Mouse (Mus musculus) midbrain, embryonic 14.5 days (tissue): ENCODE measurements at regions not wholly inside any gene's neighbourhood (a gene's known extent, or its start where the extent isn't known, plus 50 kb on each side); places are given as distances from the start of the nearest gene placed in this dataset.
A peak's percentile ranks its signal among the peaks of the same experiment; 100 is the strongest.

Experiments
- ATAC-seq: fragments of 200-750 bp; cut with Nextera tagmentation; 2 replicates; pipeline ENCODE4 v1.8.0; 2017; ENCODE audit warnings: moderate number of reproducible peaks, moderate library complexity; ENCODE audit not compliant: low FRiP score, low TSS enrichment
- DNase-seq: peaks from one replicate; pipeline ENCODE4 v3.0.0-alpha.2; 2015
- H3K27ac ChIP-seq: fragments of 300-500 bp; sonication (generic); replicated peaks from 2 replicates; pipeline ENCODE4 v1.5.1; 2014; ENCODE audit warnings: mild to moderate bottlenecking, low read depth, low read length, moderate library complexity
- H3K27me3 ChIP-seq: fragments of 300-500 bp; sonication (generic); 2 replicates; pipeline ENCODE4 v1.6.1; 2014; ENCODE audit warnings: low read length, control low read depth, mixed read lengths; ENCODE audit not compliant: control insufficient read depth, insufficient read depth
- H3K36me3 ChIP-seq: fragments of 300-500 bp; sonication (generic); 2 replicates; pipeline ENCODE4 v1.6.1; 2014; ENCODE audit warnings: low read length, control low read depth; ENCODE audit not compliant: control insufficient read depth, insufficient read depth
- H3K4me1 ChIP-seq: fragments of 300-500 bp; sonication (generic); 2 replicates; pipeline ENCODE4 v1.6.1; 2014; ENCODE audit warnings: mild to moderate bottlenecking, antibody characterized with exemption, low read length, control low read depth; ENCODE audit not compliant: control insufficient read depth, insufficient read depth
- H3K4me2 ChIP-seq: fragments of 300-500 bp; sonication (generic); 2 replicates; pipeline ENCODE4 v1.6.1; 2014; ENCODE audit warnings: mild to moderate bottlenecking, low read length, moderate library complexity
- H3K4me3 ChIP-seq: fragments of 300-500 bp; sonication (generic); replicated peaks from 2 replicates; pipeline ENCODE4 v1.5.1; 2014; ENCODE audit warnings: low read depth, low read length
- H3K9ac ChIP-seq: fragments of 300-500 bp; sonication (generic); replicated peaks from 2 replicates; pipeline ENCODE4 v1.6.1; 2014; ENCODE audit warnings: mild to moderate bottlenecking, low read length, moderate library complexity
- H3K9me3 ChIP-seq: fragments of 300-500 bp; sonication (generic); 2 replicates; pipeline ENCODE4 v1.6.1; 2016; ENCODE audit warnings: low read length, control low read depth, mixed read lengths; ENCODE audit not compliant: control insufficient read depth
- WGBS: fragments of 180-500 bp; shearing (Covaris S2); extraction: QIAGEN DNeasy Blood & Tissue Kit; methylation state at CpG from one replicate; pipeline ENCODE4 v1.1.7; 2014; 5-methylcytosine and 5-hydroxymethylcytosine counted together

DNA sequence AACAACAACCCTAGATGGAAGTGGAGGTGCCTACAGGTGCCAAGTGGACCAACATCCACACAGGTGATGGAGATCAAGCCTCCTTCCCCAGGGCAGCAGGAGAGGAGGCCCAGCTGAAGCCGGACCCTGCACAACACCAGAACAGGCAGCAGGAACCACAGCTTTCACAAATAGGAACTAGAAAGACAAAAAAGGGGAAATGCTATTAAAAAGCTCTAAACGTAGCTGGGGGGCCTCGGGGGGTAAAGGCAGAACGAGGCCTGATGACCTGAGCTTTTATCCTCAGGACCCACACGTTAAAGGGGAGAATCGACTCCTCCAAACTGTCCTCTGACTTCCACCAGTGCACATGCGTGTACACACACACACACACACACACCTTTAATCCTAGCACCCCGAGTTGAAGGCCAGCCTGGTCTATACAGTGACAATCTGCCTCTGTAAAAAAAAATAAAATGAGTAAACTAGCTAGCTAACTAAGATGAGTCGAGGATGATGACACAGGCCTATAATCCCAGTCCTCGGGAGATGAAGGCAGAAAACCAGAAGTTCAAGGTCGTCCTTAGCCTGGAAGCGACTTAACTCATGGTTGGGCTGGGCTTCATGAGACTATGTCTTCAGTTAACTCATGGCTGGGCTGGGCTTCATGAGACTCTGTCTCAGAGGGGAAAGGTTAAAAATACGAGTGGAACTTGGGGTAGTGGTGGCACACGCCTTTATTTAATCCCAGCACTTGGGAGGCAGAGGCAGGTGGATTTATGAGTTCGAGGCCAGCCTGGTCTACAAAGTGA lies 122.6 kb upstream of the Slc22a12 start:
- no peak for DNase-seq
- Histone ChIP-seq H3K9ac (no peak overlapping the region), H3K36me3 (no peaks in the 10 kb centered on the region), H3K27me3 (no peaks in the 10 kb centered on the region), H3K9me3 (no peaks in the 10 kb centered on the region), H3K27ac (no peak overlapping the region), H3K4me3 (no peak overlapping the region), H3K4me2 (no peak overlapping the region), H3K4me1 (no peaks in the 10 kb centered on the region)
- ATAC-seq, result no peak
- WGBS, result 81% methylated on average over 15 of the region's 15 CpGs

DNA sequence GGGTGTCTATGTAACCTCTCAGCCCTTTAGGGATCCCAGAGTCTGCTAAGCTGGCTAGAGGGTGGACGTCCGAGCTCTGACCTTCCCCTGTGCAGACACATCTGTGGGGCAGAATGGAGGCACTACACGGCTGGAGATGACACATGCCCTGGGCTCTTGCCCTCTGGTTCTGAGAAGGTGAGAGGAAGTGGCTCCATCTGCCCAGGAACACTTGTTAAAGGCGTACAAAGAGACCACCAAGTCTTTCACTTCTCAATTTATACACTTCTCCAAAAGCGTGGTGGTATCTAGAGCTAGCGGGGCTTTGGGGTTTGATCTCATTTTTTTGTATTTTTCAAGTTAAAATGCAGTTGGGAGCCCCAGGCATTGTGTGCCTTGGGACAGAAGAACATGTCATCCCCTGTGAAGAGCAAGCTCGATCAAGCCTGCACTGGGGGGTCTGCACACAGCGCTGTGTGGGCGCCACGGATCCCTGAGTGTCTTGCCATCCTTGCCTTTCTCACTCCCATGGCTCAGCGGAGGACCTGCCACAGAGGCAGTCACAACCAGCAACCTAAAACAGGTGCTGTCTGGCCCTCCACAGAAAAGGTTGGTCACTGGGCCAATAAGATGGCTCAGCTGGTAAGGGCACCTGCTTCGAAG lies 121.6 kb upstream of the Slc22a12 start:
- DNase-seq (no peak), ATAC-seq (no peak)

DNA sequence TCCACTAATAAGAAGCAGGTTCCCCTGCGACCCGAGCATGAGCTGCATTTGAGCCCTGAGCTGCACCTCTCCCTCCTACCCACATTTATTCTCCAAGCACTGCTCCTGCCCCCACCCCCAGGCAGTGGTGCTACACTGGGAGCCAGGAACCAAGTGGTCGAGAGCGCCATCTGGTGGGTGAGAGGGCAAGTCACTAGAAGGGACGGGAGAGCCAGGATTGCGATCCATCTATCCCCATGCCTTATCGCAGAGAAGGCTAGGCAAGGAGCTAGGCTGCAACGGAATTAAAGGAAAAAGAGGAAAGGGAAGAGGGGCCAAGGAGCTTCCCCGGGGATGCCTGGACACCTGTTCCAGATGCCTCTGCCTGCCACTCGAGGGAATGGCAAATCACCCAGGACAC lies 120.6 kb upstream of the Slc22a12 start:
- Histone ChIP-seq H3K36me3 (no peaks in the 10 kb centered on the region), H3K4me1 (no peaks in the 10 kb centered on the region), H3K27ac (no peak overlapping the region), H3K27me3 (no peaks in the 10 kb centered on the region), H3K9me3 (no peaks in the 10 kb centered on the region), H3K9ac (no peak overlapping the region), H3K4me2 (no peak overlapping the region), H3K4me3 (no peak overlapping the region)
- 2% methylated on average over 10 of the region's 10 CpGs for WGBS
- ATAC-seq (peak; percentile 74), DNase-seq (peak; percentile 95)

More for the DNA sequence above, 121.6 kb upstream of the Slc22a12 start:
- 80% methylated on average over 12 of the region's 12 CpGs for WGBS
- H3K4me2 ChIP-seq, result no peak overlapping the region
- no peak overlapping the region for H3K9ac ChIP-seq
- H3K4me1 ChIP-seq, result no peaks in the 10 kb centered on the region
- no peak overlapping the region for H3K27ac ChIP-seq
- no peaks in the 10 kb centered on the region for H3K9me3 ChIP-seq
- no peaks in the 10 kb centered on the region for H3K27me3 ChIP-seq
- no peak overlapping the region for H3K4me3 ChIP-seq
- H3K36me3 ChIP-seq, result no peaks in the 10 kb centered on the region

DNA sequence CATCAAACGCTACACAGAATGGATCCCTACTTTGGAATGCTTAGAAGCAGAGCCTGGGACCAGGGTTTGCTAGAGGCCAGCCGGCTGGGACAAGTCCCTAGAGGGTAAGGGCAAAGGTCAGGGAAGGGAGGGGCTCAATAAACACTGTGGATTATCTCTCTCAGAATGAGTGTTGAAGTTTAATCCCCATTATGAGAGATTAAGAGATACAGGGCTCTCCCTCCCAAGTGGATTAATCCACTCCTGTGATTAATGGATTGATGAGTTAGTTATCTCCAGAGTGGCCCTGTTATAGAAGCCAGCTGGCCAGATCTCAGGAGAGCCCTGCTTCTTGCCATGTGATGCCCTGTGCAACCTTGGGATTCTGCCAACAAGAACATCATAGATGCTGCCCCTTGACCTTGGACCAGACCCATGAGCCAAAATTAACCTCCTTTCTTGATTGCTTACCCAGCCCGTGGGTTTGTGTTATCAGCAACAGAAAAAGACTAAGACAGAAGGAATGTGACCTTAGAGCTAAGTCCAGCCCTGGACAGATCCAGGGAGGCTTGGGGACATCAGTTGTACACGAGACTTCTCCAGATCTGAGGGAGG lies 119.6 kb upstream of the Slc22a12 start:
- no peak for DNase-seq
- no peak overlapping the region for H3K4me3 ChIP-seq
- 29% methylated on average over 4 of the region's 4 CpGs for WGBS
- H3K27ac ChIP-seq, result no peak overlapping the region
- no peaks in the 10 kb centered on the region for H3K36me3 ChIP-seq
- H3K9ac ChIP-seq, result no peak overlapping the region
- no peak for ATAC-seq
- no peaks in the 10 kb centered on the region for H3K4me1 ChIP-seq
- no peaks in the 10 kb centered on the region for H3K27me3 ChIP-seq
- no peak overlapping the region for H3K4me2 ChIP-seq
- no peaks in the 10 kb centered on the region for H3K9me3 ChIP-seq

DNA sequence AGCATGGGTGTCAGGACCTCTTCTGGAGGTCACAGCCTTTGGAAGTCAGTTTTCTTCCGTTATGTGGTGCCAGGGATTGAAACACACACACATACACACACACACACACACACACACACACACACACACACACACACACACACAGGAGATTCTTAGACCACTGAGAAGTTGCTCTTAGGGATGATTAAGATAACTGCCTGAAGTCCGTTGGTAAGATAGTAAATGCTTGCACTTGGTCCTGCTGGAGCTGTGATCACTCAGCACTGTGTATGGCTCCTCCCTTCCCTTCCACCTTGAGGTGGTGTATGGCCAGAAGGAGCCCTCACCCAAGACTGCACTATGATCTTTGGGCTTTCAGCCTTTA lies 118.7 kb upstream of the Slc22a12 start:
- H3K9me3 ChIP-seq, result no peaks in the 10 kb centered on the region
- no peak for ATAC-seq
- H3K4me2 ChIP-seq, result no peak overlapping the region
- no peak for DNase-seq
- no peak overlapping the region for H3K27ac ChIP-seq
- H3K4me3 ChIP-seq, result no peak overlapping the region
- no peaks in the 10 kb centered on the region for H3K27me3 ChIP-seq
- no peak overlapping the region for H3K9ac ChIP-seq
- H3K36me3 ChIP-seq, result no peaks in the 10 kb centered on the region
- H3K4me1 ChIP-seq, result no peaks in the 10 kb centered on the region
- 63% methylated on average over 2 of the region's 2 CpGs for WGBS

DNA sequence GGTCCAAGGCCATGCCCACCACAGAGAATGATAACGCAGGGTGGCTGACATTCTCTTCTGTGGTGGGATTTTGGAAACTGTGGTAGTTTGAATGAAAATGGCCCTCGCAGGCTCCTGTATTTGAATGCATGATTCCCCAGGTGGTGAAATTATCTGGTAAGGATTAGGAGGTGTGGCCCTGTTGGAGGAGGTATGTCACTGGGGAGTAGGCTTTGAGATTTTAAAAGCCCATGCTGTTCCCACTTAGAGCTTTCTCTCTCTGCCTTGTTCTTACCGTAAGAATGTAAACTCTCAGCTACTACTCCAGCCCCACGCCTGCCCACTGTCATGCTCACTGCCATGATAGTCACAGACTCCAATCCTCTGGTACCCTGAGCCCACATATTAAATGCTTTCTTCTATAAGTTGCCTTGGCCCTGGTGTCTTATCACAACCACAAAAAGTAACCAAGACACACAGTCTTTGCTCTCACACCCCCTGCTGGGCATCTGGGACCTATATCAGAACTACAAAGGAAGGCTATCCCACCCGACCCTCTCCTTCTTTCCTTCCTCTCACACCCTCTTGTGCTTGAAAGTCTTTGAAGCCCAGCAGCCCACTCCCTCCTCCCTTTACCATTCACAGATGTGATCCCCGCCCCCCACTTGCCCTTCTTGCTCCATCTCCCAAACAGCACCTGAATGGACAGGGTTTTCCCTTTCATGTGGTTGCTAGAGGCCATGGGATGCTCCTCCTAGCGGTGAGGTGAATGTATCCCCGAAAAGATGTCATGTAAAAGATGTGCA lies 118.1 kb upstream of the Slc22a12 start:
- H3K4me3 ChIP-seq, result no peak overlapping the region
- H3K4me1 ChIP-seq, result no peaks in the 10 kb centered on the region
- ATAC-seq (no peak), DNase-seq (peak; percentile 43)
- no peaks in the 10 kb centered on the region for H3K36me3 ChIP-seq
- H3K27me3 ChIP-seq, result no peaks in the 10 kb centered on the region
- H3K27ac ChIP-seq, result no peak overlapping the region
- no peaks in the 10 kb centered on the region for H3K9me3 ChIP-seq
- no peak overlapping the region for H3K4me2 ChIP-seq
- no peak overlapping the region for H3K9ac ChIP-seq
- WGBS, result 31% methylated on average over 8 of the region's 8 CpGs

DNA sequence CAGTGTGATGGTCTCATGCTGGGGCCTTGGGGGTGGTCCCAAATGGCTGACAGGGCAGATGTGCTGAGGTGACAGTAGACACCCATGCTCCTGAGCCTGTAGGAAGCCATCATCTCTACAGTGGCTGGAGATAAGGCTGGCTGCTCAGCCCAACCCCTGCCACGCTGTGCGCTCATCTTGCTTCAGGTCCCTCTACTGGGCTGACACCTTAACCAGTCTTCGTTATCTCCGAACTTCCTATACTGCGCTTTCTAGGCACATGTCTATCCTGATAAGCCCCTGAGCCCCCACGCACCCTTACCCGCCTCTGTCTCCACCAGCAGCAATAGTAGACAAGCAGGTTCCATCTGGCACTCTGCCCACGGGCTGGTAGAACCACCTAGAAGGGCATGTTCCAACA lies 117.3 kb upstream of the Slc22a12 start:
- Histone ChIP-seq H3K4me2 (no peak overlapping the region), H3K4me1 (no peaks in the 10 kb centered on the region), H3K9me3 (no peaks in the 10 kb centered on the region), H3K27me3 (no peaks in the 10 kb centered on the region), H3K4me3 (no peak overlapping the region), H3K36me3 (no peaks in the 10 kb centered on the region), H3K9ac (no peak overlapping the region), H3K27ac (no peak overlapping the region)
- no peak for ATAC-seq
- DNase-seq, result no peak
- WGBS, result 93% methylated on average over 8 of the region's 8 CpGs

DNA sequence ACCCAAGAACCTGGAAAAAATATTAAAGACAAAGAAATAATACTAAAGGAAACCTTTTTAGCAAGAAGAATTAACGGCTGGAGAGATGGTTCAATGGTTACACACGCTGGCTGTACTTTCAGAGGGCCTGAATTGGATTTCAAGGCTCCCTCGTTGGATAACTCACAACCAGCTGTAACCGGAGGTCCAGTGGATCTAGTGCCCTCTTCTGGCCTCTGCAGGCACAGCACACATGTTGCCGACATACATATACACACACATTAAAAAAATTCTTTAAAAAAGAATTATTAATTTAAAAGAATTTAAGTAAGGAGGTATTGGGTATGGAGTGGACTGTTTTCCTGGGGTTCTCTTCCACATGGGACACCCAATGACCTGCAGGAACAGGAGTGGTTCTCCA lies 111.7 kb upstream of the Slc22a12 start:
- H3K9me3 ChIP-seq, result no peaks in the 10 kb centered on the region
- H3K4me2 ChIP-seq, result no peak overlapping the region
- no peaks in the 10 kb centered on the region for H3K27me3 ChIP-seq
- H3K36me3 ChIP-seq, result no peaks in the 10 kb centered on the region
- no peak overlapping the region for H3K9ac ChIP-seq
- 80% methylated on average over 5 of the region's 5 CpGs for whole genome bisulfite sequencing
- ATAC-seq (no peak), DNase-seq (no peak)
- peaks cover 6% of the 10 kb centered on the region; the same call in 1 of the 2 replicates for H3K4me1 ChIP-seq
- no peak overlapping the region for H3K4me3 ChIP-seq
- H3K27ac ChIP-seq, result no peak overlapping the region
